9 mouse cellular contexts compared by ENCODE assay signal in the genomic region with DNA sequence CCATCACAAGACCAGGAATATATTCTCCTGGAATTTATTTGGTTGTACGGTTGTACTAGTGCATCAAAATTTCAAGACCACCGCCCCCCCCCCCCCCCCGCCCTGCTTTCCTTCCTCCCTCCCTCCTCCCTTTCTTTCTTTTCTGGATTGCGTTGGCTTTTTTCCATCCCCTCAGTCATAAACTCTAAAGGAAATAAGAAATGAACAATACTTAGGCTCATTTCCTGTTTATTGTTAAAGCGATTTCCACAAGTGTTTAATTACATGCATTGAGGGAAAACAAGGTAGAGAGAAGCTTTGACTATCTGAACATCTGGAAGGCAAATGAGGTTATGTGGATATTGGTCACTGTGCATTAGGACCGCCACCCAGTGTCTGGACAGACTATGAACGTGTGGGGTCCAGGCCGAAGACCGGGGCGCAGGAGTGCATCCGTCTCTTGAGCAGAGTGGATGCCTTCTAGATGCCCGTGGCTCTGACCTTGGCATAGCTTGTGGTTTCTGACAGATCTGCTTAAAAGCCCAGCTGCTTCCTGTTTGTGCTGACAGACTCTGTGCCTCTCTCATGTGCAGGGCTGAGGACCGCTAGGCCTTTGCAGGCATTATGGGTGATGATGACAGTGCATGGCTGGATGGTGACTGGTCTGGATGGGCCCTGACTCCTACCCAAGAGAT. TPM values are rescaled to one million over a fixed set of nuclear protein-coding genes. Genes with fewer than 3 reads are reported as not detected.
A peak's percentile ranks its signal among the peaks of the same experiment; 100 is the strongest.
DNase-seq lines count a peak whose midpoint lies in the region; TF ChIP-seq lines count a peak whose summit lies in the region.
"Had no signal": no experiment of that assay in that cellular context is flagged by ENCODE, and none has a peak within 500 bp of the region (broad histone marks: within the 10 kb centered on the region; RNA-seq: fewer than 3 reads in every experiment).

No protein-coding gene starts in this region.

- H3K36me3 ChIP-seq in myocyte (ENCODE audit: control insufficient read depth, insufficient read depth) = no peaks in the 10 kb centered on the region
- H3K36me3 ChIP-seq: neural tube, embryonic 13.5 days had no signal

- H3K27me3 ChIP-seq in myocyte (ENCODE audit: control insufficient read depth, insufficient read depth, insufficient read length) = no peaks in the 10 kb centered on the region
- H3K27me3 ChIP-seq: neural tube, embryonic 13.5 days had no signal

- H3K4me2 ChIP-seq in myocyte (ENCODE audit: low read depth) = no peak overlapping the region
- H3K4me2 ChIP-seq: neural tube, embryonic 13.5 days had no signal

- no peak overlapping the region for H3K4me3 ChIP-seq in myocyte
- H3K4me3 ChIP-seq: neural tube, embryonic 13.5 days had no signal

- peak; percentile 77 for DNase-seq in CD4-positive, CD25-positive, alpha-beta regulatory T cell, adult 2 months (ENCODE audit: low read depth, low spot score)
- DNase-seq in adrenal gland, adult 8-10 months = peak; percentile 47
- peak; percentile 24 to 25 for DNase-seq in kidney, adult 8-10 months
- DNase-seq in urinary bladder, postnatal 10 days (ENCODE audit: low spot score) = no peak
- DNase-seq in left cerebral cortex, postnatal 10 days (ENCODE audit: extremely low spot score in 1 of 2, low spot score in 2 of 2) = no peak
- no peak for DNase-seq in right cerebral cortex, adult 2 months (ENCODE audit: low spot score in 2 of 2)
- DNase-seq in layer of hippocampus, adult 11-12 months (ENCODE audit: low spot score) = no peak

- H3ac ChIP-seq in myocyte (ENCODE audit: control insufficient read depth, insufficient read length) = no peak overlapping the region

- no peak for TF ChIP-seq POLR2A in myocyte (IDR thresholded peaks at IDR 0.05; ENCODE audit: insufficient read length, low read depth)

- intact Hi-C loops in left cerebral cortex, postnatal 10 days (cut with DNase I) = no loop called here

- no peaks in the 10 kb centered on the region for H3K79me2 ChIP-seq in myocyte (ENCODE audit: control insufficient read depth, insufficient read depth)

TF ChIP-seq in myocyte, 11 proteins besides CTCF, POLR2A, EP300 and RAD21:
- TF ChIP-seq MYOG (IDR thresholded peaks at IDR 0.05; ENCODE audit: control insufficient read depth in 1 of 3, insufficient read depth in 1 of 3, insufficient read length in 2 of 3, low read depth in 2 of 3) = peak in 1 of 3 experiments; percentile 61
- TF ChIP-seq REST (IDR thresholded peaks at IDR 0.05; ENCODE audit: insufficient read depth, insufficient read length) = no peak
- TF ChIP-seq MYOD1 (IDR thresholded peaks at IDR 0.05; ENCODE audit: control insufficient read depth in 1 of 3, insufficient read length in 2 of 3, low read depth in 2 of 3) = peak in 2 of 3 experiments; percentile 22 to 55
TF ChIP-seq in myocyte: peak in this region for 2.

RNA-seq across cellular contexts. Expression of gene Ttll12, which starts 7.6 kb away (rescaled TPM):
- 10 to 100 TPM; 38.9 to 46.7 (median 42.5) TPM for total RNA-seq in adrenal gland, adult 8-10 months (2022)
- polyA plus RNA-seq in myocyte (2012; fragmentation: generic; extraction: Trizol) = 69.6 TPM
- total RNA-seq in left cerebral cortex, postnatal 10 days (2021) = 10 to 100 TPM; 19.1 to 19.2 TPM

RNA-seq across cellular contexts. Expression of gene Mcat, which starts 38.9 kb away (rescaled TPM):
- total RNA-seq in adrenal gland, adult 8-10 months (2022) = 10 to 100 TPM; 38.4 to 51.7 (median 43.9) TPM
- polyA plus RNA-seq in myocyte (2012; fragmentation: generic; extraction: Trizol) = 55.9 TPM
- 10 to 100 TPM; 33.8 to 38.3 TPM for total RNA-seq in left cerebral cortex, postnatal 10 days (2021)

RNA-seq across cellular contexts. Expression of gene Tspo, which starts 39.1 kb away (rescaled TPM):
- 100 to 1,000 TPM; 480 to 546 (median 516) TPM for total RNA-seq in adrenal gland, adult 8-10 months (2022)
- polyA plus RNA-seq in myocyte (2012; fragmentation: generic; extraction: Trizol) = 937 TPM
- 1 to 10 TPM; 2.6 to 2.9 TPM for total RNA-seq in left cerebral cortex, postnatal 10 days (2021)

Comparison
In these comparisons a context has a peak if more than half of its experiments do, and no peak if none do; other contexts are left out.
1. DNase-seq: peak in CD4-positive, CD25-positive, alpha-beta regulatory T cell, adult 2 months (single experiment), adrenal gland, adult 8-10 months (single experiment) and kidney, adult 8-10 months (2 of 2); none in urinary bladder, postnatal 10 days (single experiment), left cerebral cortex, postnatal 10 days (0 of 2), right cerebral cortex, adult 2 months (0 of 2) and layer of hippocampus, adult 11-12 months (single experiment).
2. RNA of gene Tspo, which starts 39.1 kb away (total RNA-seq): 480 to 546 TPM in adrenal gland, adult 8-10 months; 2.6 to 2.9 TPM in left cerebral cortex, postnatal 10 days; every median in the first group is over 100 times any median in the second.